Mouse (Mus musculus) lung, postnatal 0 days (tissue): Measurements from ENCODE around the gene Mrpl54. TPM values are rescaled to one million over a fixed set of nuclear protein-coding genes. Genes with fewer than 3 reads are reported as not detected.

Experiments used
- ATAC-seq: fragments of 200-750 bp; cut with Nextera tagmentation; 2 replicates; pipeline ENCODE4 v1.8.0; 2017; ENCODE audit warnings: moderate library complexity
- DNase-seq: peaks from one replicate; pipeline ENCODE4 v3.0.0-alpha.2; 2016; ENCODE audit warnings: low spot score
- H3K27ac ChIP-seq: fragments of 300-500 bp; sonication (generic); 2 replicates; pipeline ENCODE4 v1.5.1; 2014; ENCODE audit warnings: antibody characterized with exemption, mild to moderate bottlenecking, low read length, mixed read lengths
- H3K27me3 ChIP-seq: fragments of 300-500 bp; sonication (generic); replicated peaks from 2 replicates; pipeline ENCODE4 v1.6.1; 2014; ENCODE audit warnings: low read length, mixed read lengths; ENCODE audit not compliant: insufficient read depth
- H3K36me3 ChIP-seq: fragments of 300-500 bp; sonication (generic); 2 replicates; pipeline ENCODE4 v1.6.1; 2014; ENCODE audit warnings: low read length, mixed read lengths; ENCODE audit not compliant: insufficient read depth
- H3K4me1 ChIP-seq: fragments of 300-500 bp; sonication (generic); 2 replicates; pipeline ENCODE4 v1.6.1; 2014; ENCODE audit warnings: antibody characterized with exemption, low read depth, low read length, mixed read lengths; ENCODE audit not compliant: insufficient read depth
- H3K4me2 ChIP-seq: fragments of 300-500 bp; sonication (generic); replicated peaks from 2 replicates; pipeline ENCODE4 v1.6.1; 2014; ENCODE audit warnings: low read depth, mild to moderate bottlenecking, low read length, moderate library complexity, mixed read lengths
- H3K4me3 ChIP-seq: fragments of 300-500 bp; sonication (generic); 2 replicates; pipeline ENCODE4 v1.5.1; 2014; ENCODE audit warnings: low read depth, low read length
- H3K9ac ChIP-seq: fragments of 300-500 bp; sonication (generic); replicated peaks from 2 replicates; pipeline ENCODE4 v1.6.1; 2014; ENCODE audit warnings: low read depth, mild to moderate bottlenecking
- H3K9me3 ChIP-seq: fragments of 300-500 bp; sonication (generic); 2 replicates; pipeline ENCODE4 v1.6.1; 2016; ENCODE audit warnings: low read length, mixed read lengths
- CTCF ChIP-seq: IDR thresholded peaks from 2 replicates; pipeline ENCODE4 v1.5.1; 2016; ENCODE audit warnings: antibody characterized with exemption, mild to moderate bottlenecking
- EP300 ChIP-seq: IDR thresholded peaks from 2 replicates; pipeline ENCODE4 v1.6.1; 2016; ENCODE audit warnings: antibody characterized with exemption, mild to moderate bottlenecking, control low read depth
- WGBS: fragments of 180-500 bp; shearing (Covaris S2); extraction: QIAGEN DNeasy Blood & Tissue Kit; methylation state at CpG from one replicate; pipeline ENCODE4 v1.1.7; 2014; 5-methylcytosine and 5-hydroxymethylcytosine counted together
- polyA plus RNA-seq: library from polyadenylated mRNA; unstranded; fragments of >200 nt; fragmentation: Nextera tagmentation; extraction: Ambion mirVana; gene quantifications from 2 replicates; pipeline ENCODE4 v1.2.1, GENCODE M21; 2015

Gene Mrpl54
- polyA plus RNA-seq, 1 experiment from 2014 or later: 162 TPM

GRCm38 (mm10) chr10:81297246-81297645 is 30.5 kb upstream of the Mrpl54 start:
- peak overlapping the region; percentile 86 for H3K27ac ChIP-seq
- H3K27me3 ChIP-seq: no peaks in the 10 kb centered on the region
- no peaks in the 10 kb centered on the region for H3K9me3 ChIP-seq
- H3K9ac ChIP-seq: no peak overlapping the region; the same call in 1 of the 2 replicates
- TF ChIP-seq EP300 (no peak), CTCF (no peak)
- peaks cover 28% of the 10 kb centered on the region; the same call in 1 of the 2 replicates for H3K4me1 ChIP-seq
- H3K4me2 ChIP-seq: peak overlapping the region; percentile 32; the same call in 1 of the 2 replicates
- no peak overlapping the region for H3K4me3 ChIP-seq
- DNase-seq (no peak), ATAC-seq (no peak)
- no peaks in the 10 kb centered on the region for H3K36me3 ChIP-seq
- WGBS: 78% methylated on average over 6 of the region's 6 CpGs

GRCm38 (mm10) chr10:81295185-81295584 is 28.5 kb upstream of the Mrpl54 start:
- H3K36me3 ChIP-seq: no peaks in the 10 kb centered on the region
- DNase-seq: no peak
- H3K4me1 ChIP-seq: peaks cover 27% of the 10 kb centered on the region; the same call in 1 of the 2 replicates
- TF ChIP-seq EP300 (no peak), CTCF (no peak)
- no peaks in the 10 kb centered on the region for H3K27me3 ChIP-seq
- H3K4me3 ChIP-seq: no peak overlapping the region
- H3K9me3 ChIP-seq: no peaks in the 10 kb centered on the region
- H3K27ac ChIP-seq: no peak overlapping the region
- WGBS: 93% methylated on average over 6 of the region's 6 CpGs
- no peak overlapping the region for H3K4me2 ChIP-seq
- H3K9ac ChIP-seq: no peak overlapping the region
- ATAC-seq: no peak

- WGBS: 35% methylated on average over 8 of the region's 8 CpGs
- ATAC-seq (no peak), DNase-seq (no peak)
- peak overlapping the region; percentile 92 for H3K4me2 ChIP-seq
- H3K4me1 ChIP-seq: peaks cover 24% of the 10 kb centered on the region; the same call in 1 of the 2 replicates
- peak overlapping the region; percentile 1; the same call in 1 of the 2 replicates for H3K4me3 ChIP-seq
- H3K27ac ChIP-seq: 0 out of 2 replicates have a peak overlapping the region, but pooled peaks have one; percentile 20
- no peaks in the 10 kb centered on the region for H3K9me3 ChIP-seq
- H3K9ac ChIP-seq: peak overlapping the region; percentile 63; the same call in 1 of the 2 replicates
- no peaks in the 10 kb centered on the region for H3K36me3 ChIP-seq
- no peaks in the 10 kb centered on the region for H3K27me3 ChIP-seq
- TF ChIP-seq EP300: no peak
- no peak for TF ChIP-seq CTCF
Observed at GRCm38 (mm10) chr10:81294442-81294841, 27.7 kb upstream of the Mrpl54 start.

- peaks cover 28% of the 10 kb centered on the region; the same call in 1 of the 2 replicates for H3K4me1 ChIP-seq
- H3K9ac ChIP-seq: peak overlapping the region; percentile 63
- H3K27ac ChIP-seq: peak overlapping the region; percentile 94
- 2% methylated on average over 25 of the region's 25 CpGs for WGBS
- no peak for DNase-seq
- no peak for TF ChIP-seq EP300
- TF ChIP-seq CTCF: no peak
- H3K4me3 ChIP-seq: peak overlapping the region; percentile 84
- no peaks in the 10 kb centered on the region for H3K27me3 ChIP-seq
- H3K9me3 ChIP-seq: no peaks in the 10 kb centered on the region
- H3K4me2 ChIP-seq: peak overlapping the region; percentile 92
- no peaks in the 10 kb centered on the region for H3K36me3 ChIP-seq
- no peak for ATAC-seq
Observed at GRCm38 (mm10) chr10:81293334-81294030, 26.7 kb upstream of the Mrpl54 start.

- Histone ChIP-seq H3K4me1 (peaks cover 28% of the 10 kb centered on the region; the same call in 1 of the 2 replicates), H3K27me3 (no peaks in the 10 kb centered on the region), H3K9me3 (no peaks in the 10 kb centered on the region), H3K9ac (peak within 1 kb of the TSS; percentile 63), H3K4me3 (peak within 1 kb of the TSS; percentile 84), H3K36me3 (no peaks in the 10 kb centered on the region), H3K27ac (peak within 1 kb of the TSS; percentile 94), H3K4me2 (peak within 1 kb of the TSS; percentile 92)
- TF ChIP-seq CTCF (peak; percentile 90), EP300 (no peak)
- WGBS: 2% methylated on average over 79 of the region's 80 CpGs
- DNase-seq (peak; percentile 100), ATAC-seq (peak; percentile 94)
Observed at GRCm38 (mm10) chr10:81292554-81293333, 26.0 kb upstream of the Mrpl54 start, which contains the start of gene Pip5k1c. TSS of gene Pip5k1c (plus strand) at chr10:81292963.
